Mouse (Mus musculus) erythroblast, embryonic 14.5 days (primary cell): ENCODE results near the gene Ndufb3.

Experiments
- GATA1 ChIP-seq: IDR thresholded peaks from 2 replicates; pipeline ENCODE4 v1.6.1; 2012; ENCODE audit warnings: low read length, inconsistent platforms, mixed read lengths
- TAL1 ChIP-seq: IDR thresholded peaks from 3 replicates; pipeline ENCODE4 v1.6.1; 2012; ENCODE audit warnings: low read length, inconsistent platforms, mixed read lengths

- no peak for TF ChIP-seq TAL1
- TF ChIP-seq GATA1 = no peak
These were observed 1.9 kb upstream of the Ndufb3 start for GRCm38 (mm10) chr1:58584271-58584670.
